ENCODE assay signal across 8 mouse cellular contexts in the genomic region with DNA sequence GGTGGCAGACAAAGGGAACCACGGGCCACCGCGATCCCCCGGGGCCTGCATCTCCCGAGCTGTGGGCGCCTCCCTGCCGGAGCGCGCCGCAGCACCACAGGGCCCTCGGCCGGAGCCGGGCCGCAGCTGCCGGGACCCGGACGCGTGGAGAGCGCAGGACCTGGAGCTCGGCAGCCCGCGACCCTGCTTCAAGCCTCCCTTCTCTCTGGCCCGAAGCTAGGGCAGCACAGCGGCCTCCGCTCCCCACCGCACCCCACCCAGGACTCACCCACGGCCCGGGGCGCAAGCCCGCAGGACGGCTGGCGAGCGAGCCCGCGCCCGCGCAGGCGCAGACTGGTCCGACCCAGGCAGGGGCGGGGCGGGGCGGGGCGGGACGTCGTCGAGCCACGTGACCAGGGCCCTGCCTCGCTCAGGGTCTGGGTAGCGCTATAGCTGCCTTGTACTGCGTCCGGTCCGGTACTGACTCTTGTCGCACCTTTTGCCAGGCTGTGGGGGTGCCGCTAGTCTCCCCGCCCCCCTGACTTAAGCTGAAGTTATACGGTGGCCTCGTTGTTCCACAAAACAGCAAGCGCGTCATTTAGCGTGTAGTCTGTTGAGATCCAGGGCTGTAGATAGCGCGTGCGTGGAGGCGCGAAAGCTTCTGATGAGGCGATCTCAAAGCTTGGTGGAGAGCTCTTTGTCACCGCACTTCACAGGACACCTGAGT. TPM values are rescaled to one million over a fixed set of nuclear protein-coding genes. Genes with fewer than 3 reads are reported as not detected.
DNase-seq lines count a peak whose midpoint lies in the region; ATAC-seq and TF ChIP-seq lines count a peak whose summit lies in the region.

A gene (minus strand): TSS at position 340 of the 706 bp plus-strand sequence.

- TF ChIP-seq CTCF in ES-Bruce4 (IDR thresholded peaks at IDR 0.05; ENCODE audit: low read depth, low read length) = no peak

- peak; percentile 62 for TF ChIP-seq POLR2A in ES-Bruce4 (IDR thresholded peaks at IDR 0.05; ENCODE audit: insufficient read depth, low read length)

- peak within 1 kb of the TSS; percentile 88 for H3K4me2 ChIP-seq in forebrain, embryonic 13.5 days
- peak within 1 kb of the TSS; percentile 90 for H3K4me2 ChIP-seq in neural tube, embryonic 15.5 days

- no peaks in the 10 kb centered on the region for H3K27me3 ChIP-seq in ES-Bruce4 (ENCODE audit: control insufficient read depth, insufficient read depth, low read length, poor library complexity, severe bottlenecking)
- no peaks in the 10 kb centered on the region for H3K27me3 ChIP-seq in forebrain, embryonic 13.5 days
- H3K27me3 ChIP-seq in neural tube, embryonic 15.5 days (replicated peaks) = no peaks in the 10 kb centered on the region

- intact Hi-C loops in heart, postnatal 10 days (cut with DNase I) = no loop called here

- peak within 1 kb of the TSS; percentile 92 for H3K9ac ChIP-seq in ES-Bruce4 (ENCODE audit: low read depth, poor library complexity, severe bottlenecking)
- peak within 1 kb of the TSS; percentile 97 for H3K9ac ChIP-seq in forebrain, embryonic 13.5 days
- H3K9ac ChIP-seq in neural tube, embryonic 15.5 days (replicated peaks) = peak within 1 kb of the TSS; percentile 99

- no peaks in the 10 kb centered on the region for H3K4me1 ChIP-seq in ES-Bruce4 (ENCODE audit: control insufficient read depth, insufficient read depth, low read length)
- peaks cover 32% of the 10 kb centered on the region for H3K4me1 ChIP-seq in forebrain, embryonic 13.5 days
- H3K4me1 ChIP-seq in neural tube, embryonic 15.5 days = peaks cover 30% of the 10 kb centered on the region

- H3K36me3 ChIP-seq in ES-Bruce4 (ENCODE audit: control insufficient read depth, insufficient read depth, low read length, poor library complexity, severe bottlenecking) = peaks cover 2% of the 10 kb centered on the region; the same call in 1 of the 2 replicates
- H3K36me3 ChIP-seq in forebrain, embryonic 13.5 days (ENCODE audit: poor library complexity, severe bottlenecking) = peaks cover 9% of the 10 kb centered on the region
- H3K36me3 ChIP-seq in neural tube, embryonic 15.5 days = peaks cover 7% of the 10 kb centered on the region

- H3K9me3 ChIP-seq in ES-Bruce4 (replicated peaks; ENCODE audit: control insufficient read depth, insufficient read depth, low read length, poor library complexity, severe bottlenecking) = no peaks in the 10 kb centered on the region
- H3K9me3 ChIP-seq in forebrain, embryonic 13.5 days (replicated peaks) = no peaks in the 10 kb centered on the region
- H3K9me3 ChIP-seq in neural tube, embryonic 15.5 days (replicated peaks) = no peaks in the 10 kb centered on the region

- under 1% methylated on average over 56 of the region's 67 CpGs for WGBS in forebrain, embryonic 13.5 days
- under 1% methylated on average over 65 of the region's 67 CpGs for WGBS in neural tube, embryonic 15.5 days

- peak; percentile 89 for ATAC-seq in cerebellum, adult (ENCODE audit: insufficient number of reproducible peaks, low FRiP score, low TSS enrichment)
- peak; percentile 97 for ATAC-seq in forebrain, embryonic 13.5 days
- peak; percentile 97 for ATAC-seq in neural tube, embryonic 15.5 days (ENCODE audit: low FRiP score)

- peak; percentile 87 to 90 for DNase-seq in heart, postnatal 10 days
- peak; percentile 84 for DNase-seq in layer of hippocampus, adult 11-12 months (ENCODE audit: low spot score)
- DNase-seq in lung, adult 18-20 months = peak; percentile 91 to 92
- DNase-seq in testis, postnatal 14 days (ENCODE audit: low spot score) = peak; percentile 88

- 0 out of 2 replicates have a peak within 1 kb of the TSS, but pooled peaks have one; percentile 21 for H3K27ac ChIP-seq in ES-Bruce4 (ENCODE audit: insufficient read depth, low read length)
- peak within 1 kb of the TSS; percentile 89 for H3K27ac ChIP-seq in forebrain, embryonic 13.5 days
- H3K27ac ChIP-seq in neural tube, embryonic 15.5 days (replicated peaks) = peak within 1 kb of the TSS; percentile 96

- H3K4me3 ChIP-seq in ES-Bruce4 (ENCODE audit: low read depth, low read length) = peak within 1 kb of the TSS; percentile 81
- peak within 1 kb of the TSS; percentile 97 for H3K4me3 ChIP-seq in forebrain, embryonic 13.5 days
- H3K4me3 ChIP-seq in neural tube, embryonic 15.5 days (replicated peaks) = peak within 1 kb of the TSS; percentile 97

- no peak for TF ChIP-seq EP300 in ES-Bruce4 (IDR thresholded peaks at IDR 0.05; ENCODE audit: insufficient read depth, low read depth, low read length)

RNA-seq across cellular contexts. Expression of the gene that starts here (rescaled TPM):
- 43.0 and 45.7 TPM in 2 replicates for polyA plus RNA-seq in ES-Bruce4 (2011; ENCODE audit: insufficient read depth, insufficient read length, low read depth, missing spikeins)
- 72.5 and 74.0 TPM in 2 replicates for polyA plus RNA-seq in forebrain, embryonic 13.5 days (2015; fragmentation: Nextera tagmentation; extraction: Ambion mirVana)
- total RNA-seq in heart, postnatal 10 days (2021) = 100 to 1,000 TPM; 132 to 179 TPM
- 68.1 and 69.1 TPM in 2 replicates for polyA plus RNA-seq in neural tube, embryonic 15.5 days (2015; fragmentation: Nextera tagmentation; extraction: Ambion mirVana)

Comparison
In these comparisons a context has a peak if more than half of its experiments do, and no peak if none do; other contexts are left out.
1. Peak in every context shown above with its lines: DNase-seq, ATAC-seq, H3K4me3 ChIP-seq and H3K27ac ChIP-seq.
2. H3K27ac ChIP-seq: peak in every context shown above with its lines; median percentile 96 in neural tube, embryonic 15.5 days; 89 in forebrain, embryonic 13.5 days; 21 in ES-Bruce4.